Mouse (Mus musculus) spleen, adult 2 months (tissue): ENCODE data around the gene Slc22a13.

Source experiments
- CTCF ChIP-seq: fragments of 200-500 bp; IDR thresholded peaks from 2 replicates; pipeline ENCODE4 v1.5.1; 2011; ENCODE audit warnings: mild to moderate bottlenecking, inconsistent platforms; ENCODE audit not compliant: insufficient read depth, insufficient read length, insufficient replicate concordance; ENCODE audit errors: extremely low read depth
- POLR2A ChIP-seq: fragments of 200-500 bp; IDR thresholded peaks from 2 replicates; pipeline ENCODE4 v1.6.1; 2011; ENCODE audit warnings: low read depth, low read length, inconsistent platforms

DNA sequence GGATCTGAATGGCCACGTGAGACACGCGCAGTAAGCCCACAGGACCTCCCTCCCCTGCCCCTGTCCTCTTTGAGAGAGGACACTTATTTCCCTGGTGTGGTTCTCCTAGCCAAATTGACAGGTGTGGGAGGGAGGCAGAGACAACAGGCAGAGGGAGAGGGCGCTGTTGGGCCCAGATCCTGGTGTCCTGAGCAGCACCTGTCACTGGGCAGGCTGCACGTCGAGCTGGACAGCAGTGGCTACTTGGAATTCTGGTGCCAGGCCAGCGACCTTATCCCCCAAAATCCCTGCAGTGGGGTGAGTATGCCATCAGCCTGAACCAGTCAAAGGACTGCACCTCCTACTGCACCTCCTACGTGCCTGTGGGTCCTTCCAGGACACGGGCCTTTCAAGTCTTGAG is 65.5 kb downstream of the Slc22a13 start:
- no peak for TF ChIP-seq POLR2A
- TF ChIP-seq CTCF = no peak
